Mouse (Mus musculus) WW6 (cell line): ENCODE results near the gene Gm13288.
"Not testable (repeated sequence)": the region's sequence is repeated elsewhere in the genome, so short reads cannot be mapped to it uniquely, and the experiment has no call there.

Experiments used
- DNase-seq: peaks from one replicate; pipeline ENCODE4 v3.0.0-alpha.2; 2013; ENCODE audit warnings: low read depth, low spot score

The Gm13288 gene

DNA sequence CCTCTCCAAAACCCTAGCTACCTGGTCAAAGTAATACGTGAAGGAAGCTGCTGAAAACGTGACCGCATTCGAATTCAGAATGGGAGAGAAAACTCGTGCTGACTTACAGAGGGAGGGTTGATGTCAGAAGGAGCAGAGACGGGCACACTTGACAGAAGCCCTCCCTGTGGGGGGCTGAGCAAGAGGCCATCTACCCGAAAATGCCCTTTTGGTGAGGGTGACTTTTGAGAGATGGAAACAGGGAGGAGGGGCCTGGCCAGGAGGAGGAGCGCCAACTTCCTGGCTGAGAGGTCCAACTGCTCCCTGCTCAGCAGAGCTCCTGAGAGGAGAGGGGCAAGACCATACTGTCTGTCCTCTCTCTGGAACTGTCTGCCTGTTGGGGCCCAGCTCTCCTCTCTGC lies at the start of gene Gm13288:
Gene Gm13288, plus strand, starts transcription at position 301 of the 400 bp plus-strand sequence.
- not testable (repeated sequence) for DNase-seq

DNA sequence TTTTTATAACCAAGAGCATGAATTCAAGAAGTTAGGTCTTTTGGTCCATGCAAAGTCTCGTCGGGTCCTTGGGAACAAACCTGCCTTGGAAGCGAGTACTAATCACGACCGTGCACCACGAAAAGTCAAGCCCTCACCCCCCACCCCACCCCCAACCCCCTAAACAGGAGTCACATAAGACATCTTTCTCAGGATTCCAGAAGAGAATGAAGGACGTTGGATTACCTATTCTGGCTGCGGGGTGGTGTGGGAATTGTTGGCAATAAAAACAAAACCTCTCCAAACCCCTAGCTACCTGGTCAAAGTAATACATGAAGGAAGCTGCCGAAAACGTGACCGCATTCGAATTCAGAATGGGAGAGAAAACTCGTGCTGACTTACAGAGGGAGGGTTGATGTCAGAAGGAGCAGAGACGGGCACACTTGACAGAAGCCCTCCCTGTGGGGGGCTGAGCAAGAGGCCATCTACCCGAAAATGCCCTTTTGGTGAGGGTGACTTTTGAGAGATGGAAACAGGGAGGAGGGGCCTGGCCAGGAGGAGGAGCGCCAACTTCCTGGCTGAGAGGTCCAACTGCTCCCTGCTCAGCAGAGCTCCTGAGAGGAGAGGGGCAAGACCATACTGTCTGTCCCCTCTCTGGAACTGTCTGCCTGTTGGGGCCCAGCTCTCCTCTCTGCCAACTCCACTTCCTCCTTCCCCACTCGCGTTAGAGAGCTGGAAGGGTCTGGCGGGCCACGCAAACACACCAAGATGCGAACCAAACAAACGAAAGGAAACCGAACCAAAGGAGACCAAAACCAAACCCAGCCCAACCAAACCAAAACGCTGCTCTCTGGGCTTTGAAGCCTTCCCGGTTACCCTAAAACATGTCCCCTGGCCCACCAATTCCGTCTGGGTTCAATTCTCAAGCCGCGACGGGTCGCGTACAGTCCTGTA lies 48.5 kb upstream of the Gm13288 start:
- not testable (repeated sequence) for DNase-seq

DNA sequence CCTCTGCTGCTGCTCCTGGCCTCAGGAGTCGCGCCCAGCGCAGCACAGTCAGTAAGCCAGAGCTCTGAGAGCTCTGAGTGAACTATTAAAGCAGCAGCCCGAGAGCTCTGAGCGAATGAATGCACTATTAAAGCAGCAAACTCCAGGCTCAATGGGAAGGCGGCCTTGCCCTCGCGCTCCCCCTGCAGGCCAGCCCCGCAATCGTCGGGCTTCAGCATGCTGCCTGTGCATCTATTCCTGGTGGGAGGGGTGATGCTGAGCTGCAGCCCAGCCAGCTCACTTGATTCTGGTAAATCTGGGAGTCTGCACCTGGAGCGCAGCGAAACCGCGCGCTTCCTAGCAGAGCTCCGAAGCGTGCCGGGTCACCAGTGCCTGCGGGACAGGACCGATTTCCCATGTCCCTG lies 47.7 kb upstream of the Gm13288 start:
- DNase-seq, result peak; percentile 60

DNA sequence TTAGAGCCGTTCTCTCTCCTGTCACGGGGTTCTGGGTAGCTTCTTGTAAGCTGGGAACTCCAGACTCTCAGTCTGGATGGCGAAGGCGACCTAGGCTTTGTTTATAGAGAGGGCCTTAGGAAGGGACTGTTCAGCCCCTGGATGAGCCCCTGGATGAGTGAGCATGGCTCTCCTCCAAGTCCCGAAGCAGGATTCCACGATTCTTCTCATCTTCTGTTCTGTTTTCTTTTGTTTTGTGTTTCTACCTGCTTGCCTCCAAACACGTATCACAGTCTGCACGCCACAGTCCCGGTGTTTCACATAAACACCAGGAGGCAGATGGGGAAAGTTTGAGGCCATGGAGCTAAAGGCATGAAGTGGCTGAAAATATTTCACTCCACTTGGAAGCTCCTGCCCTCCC lies 46.6 kb upstream of the Gm13288 start:
- DNase-seq, result not testable (repeated sequence)

DNA sequence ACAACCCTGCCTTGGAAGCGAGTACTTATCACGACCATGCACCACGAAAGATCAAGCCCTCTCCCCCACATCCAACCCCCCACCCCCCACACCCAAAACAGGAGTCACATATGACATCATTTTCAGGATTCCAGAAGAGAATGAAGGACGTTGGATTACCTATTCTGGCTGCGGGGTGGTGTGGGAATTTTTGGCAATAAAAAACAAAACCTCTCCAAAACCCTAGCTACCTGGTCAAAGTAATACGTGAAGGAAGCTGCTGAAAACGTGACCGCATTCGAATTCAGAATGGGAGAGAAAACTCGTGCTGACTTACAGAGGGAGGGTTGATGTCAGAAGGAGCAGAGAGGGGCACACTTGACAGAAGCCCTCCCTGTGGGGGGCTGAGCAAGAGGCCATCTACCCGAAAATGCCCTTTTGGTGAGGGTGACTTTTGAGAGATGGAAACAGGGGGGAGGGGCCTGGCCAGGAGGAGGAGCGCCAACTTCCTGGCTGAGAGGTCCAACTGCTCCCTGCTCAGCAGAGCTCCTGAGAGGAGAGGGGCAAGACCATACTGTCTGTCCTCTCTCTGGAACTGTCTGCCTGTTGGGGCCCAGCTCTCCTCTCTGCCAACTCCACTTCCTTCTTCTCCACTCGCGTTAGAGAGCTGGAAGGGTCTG lies 45.6 kb upstream of the Gm13288 start, which contains the start of gene Gm13283:
Gene Gm13283, plus strand, starts transcription at position 510 of the 659 bp plus-strand sequence.
- not testable (repeated sequence) for DNase-seq

DNA sequence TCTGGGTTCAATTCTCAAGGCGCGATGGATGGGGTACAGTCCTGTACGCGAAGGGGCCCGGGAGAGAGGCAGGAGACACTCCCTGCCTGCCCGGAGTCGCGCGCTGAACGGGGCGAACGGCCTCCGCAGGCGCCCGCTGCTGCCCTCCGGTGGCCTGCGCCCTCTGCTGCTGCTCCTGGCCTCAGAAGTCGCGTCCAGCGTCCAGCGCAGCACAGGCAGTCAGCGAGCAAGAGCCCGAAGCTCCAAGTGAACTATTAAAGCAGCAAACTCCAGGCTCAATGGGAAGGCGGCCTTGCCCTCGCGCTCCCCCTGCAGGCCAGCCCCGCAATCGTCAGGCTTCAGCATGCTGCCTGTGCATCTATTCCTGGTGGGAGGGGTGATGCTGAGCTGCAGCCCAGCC lies 44.9 kb upstream of the Gm13288 start:
- not testable (repeated sequence) for DNase-seq

DNA sequence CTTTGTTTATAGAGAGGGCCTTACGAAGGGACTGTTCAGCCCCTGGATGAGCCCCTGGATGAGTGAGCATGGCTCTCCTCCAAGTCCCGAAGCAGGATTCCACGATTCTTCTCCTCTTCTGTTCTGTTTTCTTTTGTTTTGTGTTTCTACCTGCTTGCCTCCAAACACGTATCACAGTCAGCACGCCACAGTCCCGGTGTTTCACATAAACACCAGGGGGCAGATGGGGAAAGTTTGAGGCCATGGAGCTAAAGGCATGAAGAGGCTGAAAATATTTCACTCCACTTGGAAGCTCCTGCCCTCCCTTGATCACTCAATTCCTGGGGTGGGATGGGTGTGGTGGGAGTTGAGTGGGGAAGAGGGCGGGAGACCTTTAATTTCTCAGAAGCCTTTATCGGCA lies 43.6 kb upstream of the Gm13288 start:
- DNase-seq, result not testable (repeated sequence)

DNA sequence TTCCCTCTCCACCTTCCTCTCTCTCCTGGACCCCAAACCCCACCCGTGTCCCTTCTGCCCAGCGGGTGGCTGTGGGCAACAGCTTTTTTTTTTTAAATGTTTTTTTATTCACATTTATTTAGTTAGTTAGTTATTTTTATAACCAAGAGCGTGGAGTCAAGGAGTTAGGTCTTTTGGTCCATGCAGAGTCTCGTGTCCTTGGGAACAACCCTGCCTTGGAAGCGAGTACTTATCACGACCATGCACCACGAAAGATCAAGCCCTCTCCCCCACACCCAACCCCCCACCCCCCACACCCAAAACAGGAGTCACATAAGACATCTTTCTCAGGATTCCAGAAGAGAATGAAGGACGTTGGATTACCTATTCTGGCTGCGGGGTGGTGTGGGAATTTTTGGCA lies 43.0 kb upstream of the Gm13288 start:
- DNase-seq, result not testable (repeated sequence)

DNA sequence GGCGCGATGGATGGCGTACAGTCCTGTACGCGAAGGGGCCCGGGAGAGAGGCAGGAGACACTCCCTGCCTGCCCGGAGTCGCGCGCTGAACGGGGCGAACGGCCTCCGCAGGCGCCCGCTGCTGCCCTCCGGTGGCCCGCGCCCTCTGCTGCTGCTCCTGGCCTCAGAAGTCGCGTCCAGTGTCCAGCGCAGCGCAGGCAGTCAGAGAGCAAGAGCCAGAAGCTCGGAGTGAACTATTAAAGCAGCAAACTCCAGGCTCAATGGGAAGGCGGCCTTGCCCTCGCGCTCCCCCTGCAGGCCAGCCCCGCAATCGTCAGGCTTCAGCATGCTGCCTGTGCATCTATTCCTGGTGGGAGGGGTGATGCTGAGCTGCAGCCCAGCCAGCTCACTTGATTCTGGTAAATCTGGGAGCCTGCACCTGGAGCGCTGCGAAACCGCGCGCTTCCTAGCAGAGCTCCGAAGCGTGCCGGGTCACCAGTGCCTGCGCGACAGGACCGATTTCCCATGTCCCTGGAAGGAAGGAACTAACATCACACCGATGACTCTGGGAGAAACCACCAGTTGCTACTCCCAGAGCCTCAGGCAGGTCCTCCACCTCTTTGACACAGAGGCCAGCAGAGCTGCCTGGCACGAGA lies 41.8 kb upstream of the Gm13288 start:
- DNase-seq, result not testable (repeated sequence)

DNA sequence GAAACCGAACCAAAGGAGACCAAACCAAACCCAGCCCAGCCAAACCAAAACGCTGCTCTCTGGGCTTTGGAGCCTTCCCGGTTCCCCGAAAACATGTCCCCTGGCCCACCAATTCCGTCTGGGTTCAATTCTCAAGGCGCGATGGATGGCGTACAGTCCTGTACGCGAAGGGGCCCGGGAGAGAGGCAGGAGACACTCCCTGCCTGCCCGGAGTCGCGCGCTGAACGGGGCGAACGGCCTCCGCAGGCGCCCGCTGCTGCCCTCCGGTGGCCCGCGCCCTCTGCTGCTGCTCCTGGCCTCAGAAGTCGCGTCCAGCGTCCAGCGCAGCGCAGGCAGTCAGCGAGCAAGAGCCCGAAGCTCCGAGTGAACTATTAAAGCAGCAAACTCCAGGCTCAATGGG lies 31.8 kb upstream of the Gm13288 start, which contains the start of gene Gm13290:
Gene Gm13290, plus strand, starts transcription at position 301 of the 400 bp plus-strand sequence.
- not testable (repeated sequence) for DNase-seq

DNA sequence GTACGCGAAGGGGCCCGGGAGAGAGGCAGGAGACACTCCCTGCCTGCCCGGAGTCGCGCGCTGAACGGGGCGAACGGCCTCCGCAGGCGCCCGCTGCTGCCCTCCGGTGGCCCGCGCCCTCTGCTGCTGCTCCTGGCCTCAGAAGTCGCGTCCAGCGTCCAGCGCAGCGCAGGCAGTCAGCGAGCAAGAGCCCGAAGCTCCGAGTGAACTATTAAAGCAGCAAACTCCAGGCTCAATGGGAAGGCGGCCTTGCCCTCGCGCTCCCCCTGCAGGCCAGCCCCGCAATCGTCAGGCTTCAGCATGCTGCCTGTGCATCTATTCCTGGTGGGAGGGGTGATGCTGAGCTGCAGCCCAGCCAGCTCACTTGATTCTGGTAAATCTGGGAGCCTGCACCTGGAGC lies 28.7 kb upstream of the Gm13288 start, which contains the start of gene Gm13289:
Gene Gm13289, plus strand, starts transcription at position 301 of the 400 bp plus-strand sequence.
- not testable (repeated sequence) for DNase-seq

DNA sequence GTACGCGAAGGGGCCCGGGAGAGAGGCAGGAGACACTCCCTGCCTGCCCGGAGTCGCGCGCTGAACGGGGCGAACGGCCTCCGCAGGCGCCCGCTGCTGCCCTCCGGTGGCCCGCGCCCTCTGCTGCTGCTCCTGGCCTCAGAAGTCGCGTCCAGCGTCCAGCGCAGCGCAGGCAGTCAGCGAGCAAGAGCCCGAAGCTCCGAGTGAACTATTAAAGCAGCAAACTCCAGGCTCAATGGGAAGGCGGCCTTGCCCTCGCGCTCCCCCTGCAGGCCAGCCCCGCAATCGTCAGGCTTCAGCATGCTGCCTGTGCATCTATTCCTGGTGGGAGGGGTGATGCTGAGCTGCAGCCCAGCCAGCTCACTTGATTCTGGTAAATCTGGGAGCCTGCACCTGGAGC lies 25.8 kb upstream of the Gm13288 start, which contains the start of gene Gm13272:
Gene Gm13272, plus strand, starts transcription at position 301 of the 400 bp plus-strand sequence.
- DNase-seq, result not testable (repeated sequence)

DNA sequence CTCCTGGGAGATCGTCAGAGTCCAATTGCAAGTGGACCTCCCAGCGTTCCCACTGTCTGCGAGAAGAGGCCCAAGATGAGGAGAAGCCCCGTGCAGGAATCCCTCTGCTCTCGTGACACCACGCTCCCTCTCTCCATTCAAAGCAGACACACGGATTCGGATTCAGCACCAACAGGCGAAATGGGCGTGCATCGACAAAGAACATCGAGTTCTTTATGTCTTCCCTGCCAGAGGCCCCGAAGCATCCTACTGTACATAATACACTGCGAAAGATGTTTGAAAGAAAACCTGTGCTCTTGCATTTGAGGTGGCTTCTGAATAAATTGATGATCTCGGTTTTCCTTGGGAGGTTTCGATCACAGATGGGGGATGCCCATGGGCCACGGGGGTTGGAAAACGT lies 25.0 kb upstream of the Gm13288 start:
- not testable (repeated sequence) for DNase-seq

DNA sequence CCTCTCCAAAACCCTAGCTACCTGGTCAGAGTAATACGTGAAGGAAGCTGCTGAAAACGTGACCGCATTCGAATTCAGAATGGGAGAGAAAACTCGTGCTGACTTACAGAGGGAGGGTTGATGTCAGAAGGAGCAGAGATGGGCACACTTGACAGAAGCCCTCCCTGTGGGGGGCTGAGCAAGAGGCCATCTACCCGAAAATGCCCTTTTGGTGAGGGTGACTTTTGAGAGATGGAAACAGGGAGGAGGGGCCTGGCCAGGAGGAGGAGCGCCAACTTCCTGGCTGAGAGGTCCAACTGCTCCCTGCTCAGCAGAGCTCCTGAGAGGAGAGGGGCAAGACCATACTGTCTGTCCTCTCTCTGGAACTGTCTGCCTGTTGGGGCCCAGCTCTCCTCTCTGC lies 23.5 kb upstream of the Gm13288 start, which contains the start of gene Ifnz:
Gene Ifnz, plus strand, starts transcription at position 301 of the 400 bp plus-strand sequence.
- not testable (repeated sequence) for DNase-seq

DNA sequence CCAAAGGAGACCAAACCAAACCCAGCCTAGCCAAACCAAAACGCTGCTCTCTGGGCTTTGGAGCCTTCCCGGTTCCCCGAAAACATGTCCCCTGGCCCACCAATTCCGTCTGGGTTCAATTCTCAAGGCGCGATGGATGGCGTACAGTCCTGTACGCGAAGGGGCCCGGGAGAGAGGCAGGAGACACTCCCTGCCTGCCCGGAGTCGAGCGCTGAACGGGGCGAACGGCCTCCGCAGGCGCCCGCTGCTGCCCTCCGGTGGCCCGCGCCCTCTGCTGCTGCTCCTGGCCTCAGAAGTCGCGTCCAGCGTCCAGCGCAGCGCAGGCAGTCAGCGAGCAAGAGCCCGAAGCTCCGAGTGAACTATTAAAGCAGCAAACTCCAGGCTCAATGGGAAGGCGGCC lies 23.0 kb upstream of the Gm13288 start:
- DNase-seq, result not testable (repeated sequence)

DNA sequence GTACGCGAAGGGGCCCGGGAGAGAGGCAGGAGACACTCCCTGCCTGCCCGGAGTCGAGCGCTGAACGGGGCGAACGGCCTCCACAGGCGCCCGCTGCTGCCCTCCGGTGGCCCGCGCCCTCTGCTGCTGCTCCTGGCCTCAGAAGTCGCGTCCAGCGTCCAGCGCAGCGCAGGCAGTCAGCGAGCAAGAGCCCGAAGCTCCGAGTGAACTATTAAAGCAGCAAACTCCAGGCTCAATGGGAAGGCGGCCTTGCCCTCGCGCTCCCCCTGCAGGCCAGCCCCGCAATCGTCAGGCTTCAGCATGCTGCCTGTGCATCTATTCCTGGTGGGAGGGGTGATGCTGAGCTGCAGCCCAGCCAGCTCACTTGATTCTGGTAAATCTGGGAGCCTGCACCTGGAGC lies 19.9 kb upstream of the Gm13288 start, which contains the start of gene Gm13276:
Gene Gm13276, plus strand, starts transcription at position 301 of the 400 bp plus-strand sequence.
- DNase-seq, result not testable (repeated sequence)

DNA sequence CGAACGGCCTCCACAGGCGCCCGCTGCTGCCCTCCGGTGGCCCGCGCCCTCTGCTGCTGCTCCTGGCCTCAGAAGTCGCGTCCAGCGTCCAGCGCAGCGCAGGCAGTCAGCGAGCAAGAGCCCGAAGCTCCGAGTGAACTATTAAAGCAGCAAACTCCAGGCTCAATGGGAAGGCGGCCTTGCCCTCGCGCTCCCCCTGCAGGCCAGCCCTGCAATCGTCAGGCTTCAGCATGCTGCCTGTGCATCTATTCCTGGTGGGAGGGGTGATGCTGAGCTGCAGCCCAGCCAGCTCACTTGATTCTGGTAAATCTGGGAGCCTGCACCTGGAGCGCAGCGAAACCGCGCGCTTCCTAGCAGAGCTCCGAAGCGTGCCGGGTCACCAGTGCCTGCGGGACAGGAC lies 16.9 kb upstream of the Gm13288 start, which contains the start of gene Gm13277:
Gene Gm13277, plus strand, starts transcription at position 231 of the 400 bp plus-strand sequence.
- DNase-seq, result not testable (repeated sequence)

DNA sequence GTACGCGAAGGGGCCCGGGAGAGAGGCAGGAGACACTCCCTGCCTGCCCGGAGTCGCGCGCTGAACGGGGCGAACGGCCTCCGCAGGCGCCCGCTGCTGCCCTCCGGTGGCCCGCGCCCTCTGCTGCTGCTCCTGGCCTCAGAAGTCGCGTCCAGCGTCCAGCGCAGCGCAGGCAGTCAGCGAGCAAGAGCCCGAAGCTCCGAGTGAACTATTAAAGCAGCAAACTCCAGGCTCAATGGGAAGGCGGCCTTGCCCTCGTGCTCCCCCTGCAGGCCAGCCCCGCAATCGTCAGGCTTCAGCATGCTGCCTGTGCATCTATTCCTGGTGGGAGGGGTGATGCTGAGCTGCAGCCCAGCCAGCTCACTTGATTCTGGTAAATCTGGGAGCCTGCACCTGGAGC lies 14.1 kb upstream of the Gm13288 start, which contains the start of gene Gm13278:
Gene Gm13278, plus strand, starts transcription at position 301 of the 400 bp plus-strand sequence.
- DNase-seq, result not testable (repeated sequence)

DNA sequence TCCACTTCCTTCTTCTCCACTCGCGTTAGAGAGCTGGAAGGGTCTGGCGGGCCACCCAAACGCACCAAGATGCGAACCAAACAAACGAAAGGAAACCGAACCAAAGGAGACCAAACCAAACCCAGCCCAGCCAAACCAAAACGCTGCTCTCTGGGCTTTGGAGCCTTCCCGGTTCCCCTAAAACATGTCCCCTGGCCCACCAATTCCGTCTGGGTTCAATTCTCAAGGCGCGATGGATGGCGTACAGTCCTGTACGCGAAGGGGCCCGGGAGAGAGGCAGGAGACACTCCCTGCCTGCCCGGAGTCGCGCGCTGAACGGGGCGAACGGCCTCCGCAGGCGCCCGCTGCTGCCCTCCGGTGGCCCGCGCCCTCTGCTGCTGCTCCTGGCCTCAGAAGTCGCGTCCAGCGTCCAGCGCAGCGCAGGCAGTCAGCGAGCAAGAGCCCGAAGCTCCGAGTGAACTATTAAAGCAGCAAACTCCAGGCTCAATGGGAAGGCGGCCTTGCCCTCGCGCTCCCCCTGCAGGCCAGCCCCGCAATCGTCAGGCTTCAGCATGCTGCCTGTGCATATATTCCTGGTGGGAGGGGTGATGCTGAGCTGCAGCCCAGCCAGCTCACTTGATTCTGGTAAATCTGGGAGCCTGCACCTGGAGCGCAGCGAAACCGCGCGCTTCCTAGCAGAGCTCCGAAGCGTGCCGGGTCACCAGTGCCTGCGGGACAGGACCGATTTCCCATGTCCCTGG lies 11.2 kb upstream of the Gm13288 start, which contains the start of gene Gm13275:
Gene Gm13275, plus strand, starts transcription at position 552 of the 740 bp plus-strand sequence.
- not testable (repeated sequence) for DNase-seq

DNA sequence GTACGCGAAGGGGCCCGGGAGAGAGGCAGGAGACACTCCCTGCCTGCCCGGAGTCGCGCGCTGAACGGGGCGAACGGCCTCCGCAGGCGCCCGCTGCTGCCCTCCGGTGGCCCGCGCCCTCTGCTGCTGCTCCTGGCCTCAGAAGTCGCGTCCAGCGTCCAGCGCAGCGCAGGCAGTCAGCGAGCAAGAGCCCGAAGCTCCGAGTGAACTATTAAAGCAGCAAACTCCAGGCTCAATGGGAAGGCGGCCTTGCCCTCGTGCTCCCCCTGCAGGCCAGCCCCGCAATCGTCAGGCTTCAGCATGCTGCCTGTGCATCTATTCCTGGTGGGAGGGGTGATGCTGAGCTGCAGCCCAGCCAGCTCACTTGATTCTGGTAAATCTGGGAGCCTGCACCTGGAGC lies 8.2 kb upstream of the Gm13288 start, which contains the start of gene Gm13279:
Gene Gm13279, plus strand, starts transcription at position 301 of the 400 bp plus-strand sequence.
- DNase-seq, result not testable (repeated sequence)
